Mouse (Mus musculus) spleen, adult 2 months (tissue): ENCODE results near the gene Rnase4.

ENCODE experiments used
- CTCF ChIP-seq: fragments of 200-500 bp; IDR thresholded peaks from 2 replicates; pipeline ENCODE4 v1.5.1; 2011; ENCODE audit warnings: mild to moderate bottlenecking, inconsistent platforms; ENCODE audit not compliant: insufficient read depth, insufficient read length, insufficient replicate concordance; ENCODE audit errors: extremely low read depth
- POLR2A ChIP-seq: fragments of 200-500 bp; IDR thresholded peaks from 2 replicates; pipeline ENCODE4 v1.6.1; 2011; ENCODE audit warnings: low read depth, low read length, inconsistent platforms

GRCm38 (mm10) chr14:51144451-51144850 is 53.6 kb downstream of the Rnase4 start:
- TF ChIP-seq POLR2A: no peak
- TF ChIP-seq CTCF: no peak
